Mouse (Mus musculus) CH12.LX (cell line): ENCODE measurements around the gene Fastkd5. TPM values are rescaled to one million over a fixed set of nuclear protein-coding genes. Genes with fewer than 3 reads are reported as not detected.

ENCODE experiments used
- DNase-seq: peaks from one replicate; pipeline ENCODE4 v3.0.0-alpha.2; 2013; ENCODE audit errors: extremely low read depth
- H3K27ac ChIP-seq: 2 replicates; pipeline ENCODE4 v1.5.1; 2012; ENCODE audit warnings: low read depth, mild to moderate bottlenecking, control low read depth, moderate library complexity; ENCODE audit not compliant: insufficient read depth
- H3K27me3 ChIP-seq: replicated peaks from 2 replicates; pipeline ENCODE3; 2012; ENCODE audit warnings: inconsistent platforms
- H3K36me3 ChIP-seq, 2 experiments: replicated peaks in 1 of 2; 2 replicates each; pipeline versions ENCODE3 to v1.6.1; 2012; ENCODE audit warnings: inconsistent platforms in 1 of 2, low read length in 1 of 2, mild to moderate bottlenecking in 1 of 2, mixed read lengths in 1 of 2, moderate library complexity in 1 of 2; ENCODE audit not compliant: control insufficient read depth in 1 of 2, insufficient read depth in 1 of 2
- H3K4me1 ChIP-seq, 2 experiments: 2 replicates each; pipeline ENCODE4 v1.6.1; 2012; ENCODE audit warnings: inconsistent platforms in 1 of 2, moderate library complexity in 1 of 2; ENCODE audit not compliant: insufficient read depth in 2 of 2, control insufficient read depth in 1 of 2
- H3K4me2 ChIP-seq: 2 replicates; pipeline ENCODE4 v1.6.1; 2012; ENCODE audit warnings: low read depth, mild to moderate bottlenecking, control low read depth; ENCODE audit not compliant: poor library complexity, insufficient read depth, severe bottlenecking
- H3K4me3 ChIP-seq, 3 experiments: fragments of 150-350 bp in 1 of 3; sonication (generic) in 1 of 3; replicated peaks in 1 of 3; 2 replicates each; pipeline versions ENCODE3 to v1.5.1; 2011 to 2012; ENCODE audit warnings: low read depth in 2 of 3, low read length in 2 of 3, mild to moderate bottlenecking in 2 of 3, moderate library complexity in 2 of 3, control low read depth in 1 of 3, improper control_type of control experiment in 1 of 3, inconsistent platforms in 1 of 3, mixed read lengths in 1 of 3; ENCODE audit not compliant: poor library complexity in 1 of 3
- H3K79me2 ChIP-seq: replicated peaks from 2 replicates; pipeline ENCODE4 v1.6.1; 2012; ENCODE audit warnings: mild to moderate bottlenecking, moderate library complexity; ENCODE audit not compliant: control insufficient read depth, poor library complexity, insufficient read depth, severe bottlenecking; ENCODE audit errors: extremely low read depth
- H3K9ac ChIP-seq: 2 replicates; pipeline ENCODE4 v1.6.1; 2012; ENCODE audit warnings: low read depth, mild to moderate bottlenecking, control low read depth, moderate library complexity; ENCODE audit not compliant: insufficient read depth
- H3K9me3 ChIP-seq: replicated peaks from 2 replicates; pipeline ENCODE3; 2012; ENCODE audit warnings: low read length, inconsistent platforms, mixed read lengths
- BHLHE40 ChIP-seq: IDR thresholded peaks from 2 replicates; pipeline ENCODE4 v1.6.1; 2011; ENCODE audit warnings: mild to moderate bottlenecking, low read depth, low read length, improper control_type of control experiment
- CHD1 ChIP-seq: IDR thresholded peaks from 2 replicates; pipeline ENCODE4 v1.6.1; 2012; ENCODE audit warnings: low read depth, low read length, improper control_type of control experiment, inconsistent platforms
- CHD2 ChIP-seq: IDR thresholded peaks from 2 replicates; pipeline ENCODE4 v1.6.1; 2011; ENCODE audit warnings: low read length, improper control_type of control experiment
- CTCF ChIP-seq, 2 experiments: IDR thresholded peaks in 1 of 2; conservative IDR thresholded peaks in 1 of 2; 2 replicates each; pipeline ENCODE4 v1.5.1; 2011 to 2012; ENCODE audit warnings: low read depth in 2 of 2, low read length in 2 of 2, improper control_type of control experiment in 1 of 2, inconsistent platforms in 1 of 2, mild to moderate bottlenecking in 1 of 2, moderate library complexity in 1 of 2
- E2F4 ChIP-seq: IDR thresholded peaks from 2 replicates; pipeline ENCODE4 v1.6.1; 2011; ENCODE audit warnings: low read depth, low read length, improper control_type of control experiment; ENCODE audit not compliant: insufficient replicate concordance
- ELF1 ChIP-seq: IDR thresholded peaks from 2 replicates; pipeline ENCODE4 v1.6.1; 2014; ENCODE audit warnings: low read depth, mild to moderate bottlenecking, inconsistent platforms, low read length, improper control_type of control experiment
- EP300 ChIP-seq: IDR thresholded peaks from 2 replicates; pipeline ENCODE4 v1.6.1; 2011; ENCODE audit warnings: low read length, improper control_type of control experiment
- ETS1 ChIP-seq: conservative IDR thresholded peaks from 2 replicates; pipeline ENCODE4 v1.6.1; 2012; ENCODE audit warnings: low read depth, mild to moderate bottlenecking, inconsistent platforms, low read length, improper control_type of control experiment, moderate library complexity
- GABPA ChIP-seq: IDR thresholded peaks from 2 replicates; pipeline ENCODE4 v1.6.1; 2012; ENCODE audit warnings: low read depth, low read length, improper control_type of control experiment, inconsistent platforms; ENCODE audit not compliant: insufficient replicate concordance
- HCFC1 ChIP-seq: IDR thresholded peaks from 2 replicates; pipeline ENCODE4 v1.6.1; 2012; ENCODE audit warnings: low read depth, mild to moderate bottlenecking, inconsistent platforms, low read length, improper control_type of control experiment
- IRF4 ChIP-seq: IDR thresholded peaks from 2 replicates; pipeline ENCODE4 v1.6.1; 2014; ENCODE audit warnings: low read depth, mild to moderate bottlenecking, inconsistent platforms, low read length, improper control_type of control experiment
- JUN ChIP-seq: IDR thresholded peaks from 2 replicates; pipeline ENCODE4 v1.6.1; 2011; ENCODE audit warnings: low read depth, mild to moderate bottlenecking, low read length, improper control_type of control experiment, moderate library complexity; ENCODE audit not compliant: insufficient read depth
- JUND ChIP-seq: conservative IDR thresholded peaks from 2 replicates; pipeline ENCODE4 v1.6.1; 2011; ENCODE audit warnings: low read depth, low read length, improper control_type of control experiment
- KAT2A ChIP-seq: IDR thresholded peaks from 2 replicates; pipeline ENCODE4 v1.6.1; 2012; ENCODE audit warnings: low read length, improper control_type of control experiment, inconsistent platforms; ENCODE audit not compliant: insufficient replicate concordance
- MAFK ChIP-seq: IDR thresholded peaks from 2 replicates; pipeline ENCODE4 v1.6.1; 2011; ENCODE audit warnings: low read length, improper control_type of control experiment; ENCODE audit not compliant: insufficient replicate concordance
- MAX ChIP-seq: IDR thresholded peaks from 2 replicates; pipeline ENCODE4 v1.6.1; 2011; ENCODE audit warnings: low read length, improper control_type of control experiment
- MAZ ChIP-seq: IDR thresholded peaks from 2 replicates; pipeline ENCODE4 v1.6.1; 2012; ENCODE audit warnings: low read depth, mild to moderate bottlenecking, inconsistent platforms, low read length, improper control_type of control experiment, moderate library complexity
- MEF2A ChIP-seq: IDR thresholded peaks from 2 replicates; pipeline ENCODE4 v1.6.1; 2014; ENCODE audit warnings: low read depth, mild to moderate bottlenecking, inconsistent platforms, low read length, improper control_type of control experiment, borderline replicate concordance
- MXI1 ChIP-seq: IDR thresholded peaks from 2 replicates; pipeline ENCODE4 v1.6.1; 2011; ENCODE audit warnings: mild to moderate bottlenecking, low read depth, low read length, improper control_type of control experiment
- MYC ChIP-seq: IDR thresholded peaks from 2 replicates; pipeline ENCODE4 v1.6.1; 2011; ENCODE audit warnings: low read depth, mild to moderate bottlenecking, improper control_type of control experiment, low read length
- NELFE ChIP-seq: IDR thresholded peaks from 2 replicates; pipeline ENCODE4 v1.6.1; 2011; ENCODE audit warnings: low read depth, low read length, improper control_type of control experiment
- NRF1 ChIP-seq: IDR thresholded peaks from 2 replicates; pipeline ENCODE4 v1.6.1; 2014; ENCODE audit warnings: low read depth, mild to moderate bottlenecking, inconsistent platforms, low read length, improper control_type of control experiment, moderate library complexity
- PAX5 ChIP-seq: IDR thresholded peaks from 2 replicates; pipeline ENCODE4 v1.6.1; 2012; ENCODE audit warnings: low read length, inconsistent platforms, mixed read lengths
- POLR2A ChIP-seq: IDR thresholded peaks from 2 replicates; pipeline ENCODE4 v1.6.1; 2011; ENCODE audit warnings: low read depth, mild to moderate bottlenecking, improper control_type of control experiment, low read length
- POLR2AphosphoS2 ChIP-seq: IDR thresholded peaks from 2 replicates; pipeline ENCODE4 v1.6.1; 2011; ENCODE audit warnings: low read depth, low read length, improper control_type of control experiment
- RAD21 ChIP-seq: IDR thresholded peaks from 2 replicates; pipeline ENCODE4 v1.6.1; 2011; ENCODE audit warnings: low read depth, mild to moderate bottlenecking, low read length, improper control_type of control experiment, moderate library complexity
- RCOR1 ChIP-seq: conservative IDR thresholded peaks from 2 replicates; pipeline ENCODE4 v1.6.1; 2012; ENCODE audit warnings: low read depth, mild to moderate bottlenecking, inconsistent platforms, low read length, improper control_type of control experiment
- SIN3A ChIP-seq: IDR thresholded peaks from 2 replicates; pipeline ENCODE4 v1.6.1; 2012; ENCODE audit warnings: low read length, improper control_type of control experiment, inconsistent platforms
- SMC3 ChIP-seq: IDR thresholded peaks from 2 replicates; pipeline ENCODE4 v1.6.1; 2011; ENCODE audit warnings: low read depth, low read length, improper control_type of control experiment
- TBP ChIP-seq: conservative IDR thresholded peaks from 2 replicates; pipeline ENCODE4 v1.6.1; 2011; ENCODE audit warnings: low read depth, low read length, improper control_type of control experiment
- TCF12 ChIP-seq: IDR thresholded peaks from 2 replicates; pipeline ENCODE4 v1.6.1; 2014; ENCODE audit warnings: low read depth, mild to moderate bottlenecking, inconsistent platforms, low read length, improper control_type of control experiment
- UBTF ChIP-seq: IDR thresholded peaks from 2 replicates; pipeline ENCODE4 v1.6.1; 2012; ENCODE audit warnings: low read depth, mild to moderate bottlenecking, inconsistent platforms, low read length, improper control_type of control experiment, moderate library complexity
- USF1 ChIP-seq: IDR thresholded peaks from 2 replicates; pipeline ENCODE4 v1.6.1; 2014; ENCODE audit warnings: low read depth, mild to moderate bottlenecking, inconsistent platforms, low read length, improper control_type of control experiment
- USF2 ChIP-seq: conservative IDR thresholded peaks from 2 replicates; pipeline ENCODE4 v1.6.1; 2011; ENCODE audit warnings: low read depth, low read length, improper control_type of control experiment
- ZC3H11A ChIP-seq: IDR thresholded peaks from 2 replicates; pipeline ENCODE4 v1.6.1; 2012; ENCODE audit warnings: low read depth, mild to moderate bottlenecking, inconsistent platforms, low read length, improper control_type of control experiment
- ZKSCAN1 ChIP-seq: IDR thresholded peaks from 2 replicates; pipeline ENCODE4 v1.6.1; 2012; ENCODE audit warnings: low read depth, inconsistent platforms, low read length, improper control_type of control experiment, borderline replicate concordance
- ZMIZ1 ChIP-seq: IDR thresholded peaks from 2 replicates; pipeline ENCODE4 v1.6.1; 2012; ENCODE audit warnings: low read depth, mild to moderate bottlenecking, inconsistent platforms, low read length, improper control_type of control experiment
- ZNF384 ChIP-seq: IDR thresholded peaks from 2 replicates; pipeline ENCODE4 v1.6.1; 2012; ENCODE audit warnings: low read depth, low read length, improper control_type of control experiment, inconsistent platforms
- dilution Hi-C: fragments of 300-500 bp; cut with MboI; formaldehyde crosslinking; loops from 2 replicates; pipeline ENCODE4 v1.14.3; 2020; ENCODE audit warnings: low sequenced_read_pairs; ENCODE audit not compliant: extremely low pct_unique_long_range_greater_than_20kb, extremely low pct_ligation_motif_present
- in situ Hi-C: fragments of 300-500 bp; cut with MboI; formaldehyde crosslinking; loops from 3 replicates; pipeline ENCODE4 v1.14.3; 2019; ENCODE audit warnings: low sequenced_read_pairs, low pct_ligation_motif_present, low pct_unique_long_range_greater_than_20kb, mixed read lengths
- polyA plus RNA-seq: library from polyadenylated mRNA; unstranded; fragments of >175 nt; gene quantifications from 2 replicates; pipeline ENCODE4 v1.2.1, GENCODE M21; 2012; ENCODE audit warnings: low read depth; ENCODE audit not compliant: insufficient read length
- total RNA-seq, 2 experiments: library from RNA; depleted of rRNA; stranded (reverse); fragments of 300-350 nt in 1 of 2; fragments of >200 nt in 1 of 2; gene quantifications; 2 replicates each; pipeline ENCODE4 v1.2.3; 2012 to 2014

Gene Fastkd5
- total and polyA plus RNA-seq, 3 experiments, result 6.0 to 14.8 (median 9.1) TPM

GRCm38 (mm10) chr2:130664102-130664701 is 34.4 kb upstream of the Fastkd5 start, which contains the start of gene Ddrgk1:
Gene Ddrgk1, minus strand, starts transcription at chr2:130664659.
- Histone ChIP-seq H3K27ac (peak within 1 kb of the TSS; percentile 87), H3K4me3 (peak within 1 kb of the TSS; percentile 66 to 69 (median 68)), H3K4me2 (peak within 1 kb of the TSS; percentile 88), H3K36me3 (peaks cover 16 to 33% of the 10 kb centered on the region in 2 experiments), H3K4me1 (peaks cover 4 to 46% of the 10 kb centered on the region in 2 experiments; a peak in 3 of 4 replicates)
- dilution Hi-C loops, result no loop called here
- TF ChIP-seq RAD21 (no peak; the same call in none of the 2 replicates), TBP (0 out of 2 replicates have a peak, but pooled peaks have one; percentile 42), KAT2A (no peak), TCF12 (peak; percentile 45; the same call in 1 of the 2 replicates), MAX (no peak), POLR2A (peak; percentile 94), USF2 (no peak), PAX5 (no peak), UBTF (no peak), ZMIZ1 (peak; percentile 74; the same call in 1 of the 2 replicates), SMC3 (no peak), RCOR1 (no peak), EP300 (no peak), E2F4 (peak; percentile 81; the same call in 1 of the 2 replicates), POLR2AphosphoS2 (0 out of 2 replicates have a peak, but pooled peaks have one; percentile 76), NRF1 (peak; percentile 94), NELFE (peak; percentile 94), ZC3H11A (no peak), MAFK (no peak), MEF2A (no peak), ZKSCAN1 (no peak), JUN (no peak), USF1 (no peak), CHD2 (no peak), ELF1 (peak; percentile 35; the same call in 1 of the 2 replicates), MXI1 (no peak; the same call in 1 of the 2 replicates), JUND (no peak), CHD1 (no peak), ETS1 (no peak), SIN3A (peak; percentile 82), CTCF (conservative IDR thresholded peaks at IDR 0.05 in 1 of 2, IDR thresholded peaks at IDR 0.05 in 1 of 2; ENCODE audit: low read depth in 2 of 2, low read length in 2 of 2) (peak in 1 of 2 experiments; percentile 29; a peak in 1 of 4 replicates), MAZ (no peak), MYC (peak; percentile 61), IRF4 (no peak), HCFC1 (peak; percentile 69), ZNF384 (no peak), GABPA (no peak), BHLHE40 (no peak; the same call in 1 of the 2 replicates)
- TF ChIP-seq, all 38 proteins: peak for 13
- no peaks in the 10 kb centered on the region for H3K9me3 ChIP-seq
- in situ Hi-C loops, result no loop called here
- H3K79me2 ChIP-seq, result peaks cover 18% of the 10 kb centered on the region
- H3K27me3 ChIP-seq, result no peaks in the 10 kb centered on the region
- DNase-seq, result peak; percentile 97
- H3K9ac ChIP-seq, result peak within 1 kb of the TSS; percentile 78
